Mouse (Mus musculus) forebrain, postnatal 0 days (tissue): ENCODE results near the gene Acer1. TPM values are rescaled to one million over a fixed set of nuclear protein-coding genes. Genes with fewer than 3 reads are reported as not detected.

Experiments
- ATAC-seq: fragments of 200-750 bp; cut with Nextera tagmentation; 2 replicates; pipeline ENCODE4 v1.8.0; 2017; ENCODE audit warnings: mild to moderate bottlenecking, moderate library complexity
- DNase-seq: peaks from one replicate; pipeline ENCODE4 v3.0.0-alpha.2; 2015
- H3K27ac ChIP-seq: fragments of 300-500 bp; sonication (generic); 2 replicates; pipeline ENCODE4 v1.5.1; 2014; ENCODE audit warnings: low read depth, mild to moderate bottlenecking, antibody characterized with exemption, low read length, moderate library complexity, mixed read lengths
- H3K27me3 ChIP-seq: fragments of 300-500 bp; sonication (generic); 2 replicates; pipeline ENCODE4 v1.6.1; 2014; ENCODE audit warnings: mild to moderate bottlenecking, low read length, mixed read lengths; ENCODE audit not compliant: insufficient read depth
- H3K36me3 ChIP-seq: fragments of 300-500 bp; sonication (generic); 2 replicates; pipeline ENCODE4 v1.6.1; 2014; ENCODE audit warnings: mild to moderate bottlenecking, moderate library complexity; ENCODE audit not compliant: insufficient read depth
- H3K4me1 ChIP-seq: fragments of 300-500 bp; sonication (generic); 2 replicates; pipeline ENCODE4 v1.6.1; 2014; ENCODE audit warnings: antibody characterized with exemption; ENCODE audit not compliant: insufficient read depth
- H3K4me2 ChIP-seq: fragments of 300-500 bp; sonication (generic); 2 replicates; pipeline ENCODE4 v1.6.1; 2014; ENCODE audit warnings: low read depth, mild to moderate bottlenecking, moderate library complexity
- H3K4me3 ChIP-seq: fragments of 300-500 bp; sonication (generic); 2 replicates; pipeline ENCODE4 v1.5.1; 2014; ENCODE audit warnings: low read depth, low read length, mixed read lengths
- H3K9ac ChIP-seq: fragments of 300-500 bp; sonication (generic); 2 replicates; pipeline ENCODE4 v1.6.1; 2014; ENCODE audit warnings: mild to moderate bottlenecking
- H3K9me3 ChIP-seq: fragments of 300-500 bp; sonication (generic); 2 replicates; pipeline ENCODE4 v1.6.1; 2016; ENCODE audit warnings: low read length
- CTCF ChIP-seq: sonication (generic); IDR thresholded peaks from 2 replicates; pipeline ENCODE4 v1.5.1; 2016; ENCODE audit warnings: antibody characterized with exemption, control low read depth, low read depth
- WGBS: fragments of 180-500 bp; shearing (Covaris S2); extraction: QIAGEN DNeasy Blood & Tissue Kit; methylation state at CpG from one replicate; pipeline ENCODE4 v1.1.7; 2014; 5-methylcytosine and 5-hydroxymethylcytosine counted together
- polyA plus RNA-seq: library from polyadenylated mRNA; unstranded; fragments of >200 nt; fragmentation: Nextera tagmentation; extraction: Ambion mirVana; gene quantifications from 2 replicates; pipeline ENCODE4 v1.2.1, GENCODE M21; 2015
- total RNA-seq: library from RNA; depleted of rRNA; stranded (reverse); fragments of >200 nt; gene quantifications from 2 replicates; pipeline ENCODE4 v1.2.3, GENCODE M21; 2014

Gene Acer1
- total and polyA plus RNA-seq, 2 experiments from 2014 or later = not detected

GRCm38 (mm10) chr17:56988921-56989430 is 7.0 kb upstream of the Acer1 start:
- Histone ChIP-seq H3K9me3 (no peaks in the 10 kb centered on the region), H3K4me3 (peak overlapping the region; percentile 69), H3K4me1 (peaks cover 8% of the 10 kb centered on the region; the same call in 1 of the 2 replicates), H3K4me2 (peak overlapping the region; percentile 69), H3K27me3 (no peaks in the 10 kb centered on the region), H3K9ac (peak overlapping the region; percentile 85; the same call in 1 of the 2 replicates), H3K27ac (peak overlapping the region; percentile 79; the same call in 1 of the 2 replicates), H3K36me3 (peaks cover 18% of the 10 kb centered on the region)
- 74% methylated on average over 7 of the region's 7 CpGs for WGBS
- DNase-seq (no peak), ATAC-seq (no peak)
- TF ChIP-seq CTCF = peak; percentile 20; the same call in 1 of the 2 replicates

DNA sequence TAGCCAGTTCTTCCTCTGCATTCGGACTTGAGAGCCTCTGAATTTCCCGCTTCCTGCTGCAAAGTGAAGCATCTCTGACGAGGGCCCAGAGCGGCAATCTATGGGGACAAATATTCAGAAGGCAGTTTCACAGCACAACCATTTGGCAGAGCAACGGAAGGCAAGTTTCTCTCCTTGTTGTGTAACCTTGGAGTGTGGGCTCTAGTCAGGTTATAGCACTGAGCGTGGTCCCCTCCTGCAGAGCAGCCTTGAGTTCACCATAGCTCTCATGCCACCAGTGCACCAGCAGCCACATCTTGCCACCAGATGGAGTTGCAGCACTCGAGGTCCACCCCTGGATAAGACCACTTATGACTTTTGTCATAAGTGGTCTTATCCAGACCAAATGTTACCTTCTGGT is 6.5 kb upstream of the Acer1 start:
- Histone ChIP-seq H3K27ac (no peak overlapping the region), H3K9me3 (no peaks in the 10 kb centered on the region), H3K9ac (no peak overlapping the region), H3K36me3 (peaks cover 13% of the 10 kb centered on the region), H3K4me2 (no peak overlapping the region), H3K4me1 (peaks cover 8% of the 10 kb centered on the region; the same call in 1 of the 2 replicates), H3K4me3 (no peak overlapping the region), H3K27me3 (no peaks in the 10 kb centered on the region)
- DNase-seq = no peak
- peak; percentile 46 for TF ChIP-seq CTCF
- ATAC-seq = no peak
- WGBS = 91% methylated on average over 7 of the region's 7 CpGs

DNA sequence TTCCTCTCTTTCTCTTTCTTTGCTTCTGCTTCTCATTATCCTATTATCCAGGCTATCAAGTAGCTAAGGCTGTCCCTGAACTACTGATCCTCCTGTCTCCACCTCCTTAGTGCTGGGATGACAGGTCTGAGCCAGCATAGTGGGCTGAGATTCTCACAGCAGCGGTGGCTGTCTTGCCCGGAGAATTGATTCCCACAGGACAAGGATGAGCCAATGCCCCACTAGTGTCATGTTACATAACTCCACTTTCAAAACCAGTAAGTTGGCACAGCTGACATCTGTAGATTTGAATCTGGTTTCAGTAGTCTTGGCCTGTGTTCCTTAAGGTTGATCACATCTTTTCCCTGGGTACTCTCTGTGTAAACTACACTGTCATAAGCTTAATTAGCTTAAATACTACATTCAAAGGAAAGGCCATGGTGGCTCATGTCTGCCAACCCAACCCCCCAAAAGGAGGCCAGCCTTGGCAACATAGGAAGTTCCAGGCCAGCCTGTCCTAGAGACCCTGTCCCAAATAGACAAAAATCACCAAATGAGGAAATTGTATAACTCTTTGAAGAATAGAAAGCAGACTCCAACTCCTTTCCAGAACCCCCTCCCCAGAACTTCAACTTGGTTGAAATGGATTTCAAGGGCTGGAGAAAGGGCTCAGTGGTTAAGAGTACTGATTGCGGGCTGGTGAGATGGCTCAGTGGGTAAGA is 4.3 kb upstream of the Acer1 start:
- Histone ChIP-seq H3K9me3 (no peaks in the 10 kb centered on the region), H3K9ac (no peak overlapping the region), H3K4me1 (peaks cover 6% of the 10 kb centered on the region; the same call in 1 of the 2 replicates), H3K4me2 (no peak overlapping the region), H3K36me3 (no peaks in the 10 kb centered on the region), H3K27me3 (no peaks in the 10 kb centered on the region), H3K4me3 (no peak overlapping the region), H3K27ac (no peak overlapping the region)
- no peak for TF ChIP-seq CTCF
- ATAC-seq (no peak), DNase-seq (no peak)
- WGBS = 87% methylated on average over 3 of the region's 3 CpGs

- no peak for TF ChIP-seq CTCF
- WGBS = 83% methylated on average over 3 of the region's 3 CpGs
- no peaks in the 10 kb centered on the region for H3K27me3 ChIP-seq
Observed at GRCm38 (mm10) chr17:56985656-56986055, 3.7 kb upstream of the Acer1 start.

GRCm38 (mm10) chr17:56984886-56985285 is 3.0 kb upstream of the Acer1 start:
- H3K36me3 ChIP-seq = no peaks in the 10 kb centered on the region
- no peak for TF ChIP-seq CTCF
- H3K9me3 ChIP-seq = no peaks in the 10 kb centered on the region
- H3K4me1 ChIP-seq = no peaks in the 10 kb centered on the region
- no peak overlapping the region for H3K9ac ChIP-seq
- DNase-seq (no peak), ATAC-seq (no peak)
- H3K4me3 ChIP-seq = no peak overlapping the region
- no peak overlapping the region for H3K27ac ChIP-seq
- 84% methylated on average over 9 of the region's 9 CpGs for WGBS
- H3K4me2 ChIP-seq = no peak overlapping the region
- H3K27me3 ChIP-seq = no peaks in the 10 kb centered on the region

More at GRCm38 (mm10) chr17:56985656-56986055, 3.7 kb upstream of the Acer1 start:
- no peaks in the 10 kb centered on the region for H3K9me3 ChIP-seq
- H3K4me2 ChIP-seq = no peak overlapping the region
- H3K9ac ChIP-seq = no peak overlapping the region
- DNase-seq (no peak), ATAC-seq (no peak)
- H3K36me3 ChIP-seq = no peaks in the 10 kb centered on the region
- H3K4me3 ChIP-seq = no peak overlapping the region
- H3K4me1 ChIP-seq = peaks cover under 1% of the 10 kb centered on the region; the same call in 1 of the 2 replicates
- H3K27ac ChIP-seq = no peak overlapping the region

- Histone ChIP-seq H3K9ac (no peak overlapping the region), H3K36me3 (no peaks in the 10 kb centered on the region), H3K9me3 (no peaks in the 10 kb centered on the region), H3K4me3 (no peak overlapping the region), H3K27ac (no peak overlapping the region), H3K4me2 (no peak overlapping the region), H3K4me1 (no peaks in the 10 kb centered on the region), H3K27me3 (no peaks in the 10 kb centered on the region)
- no peak for TF ChIP-seq CTCF
- ATAC-seq (no peak), DNase-seq (no peak)
- 80% methylated on average over 7 of the region's 7 CpGs for WGBS
Observed at GRCm38 (mm10) chr17:56981049-56981448, 877 bp downstream of the Acer1 start.

GRCm38 (mm10) chr17:56979524-56979923 is 2.4 kb downstream of the Acer1 start:
- no peak for ATAC-seq
- H3K36me3 ChIP-seq = no peaks in the 10 kb centered on the region
- H3K9ac ChIP-seq = no peak overlapping the region
- no peak for TF ChIP-seq CTCF
- DNase-seq = no peak
- no peak overlapping the region for H3K4me3 ChIP-seq
- no peak overlapping the region for H3K27ac ChIP-seq
- H3K27me3 ChIP-seq = no peaks in the 10 kb centered on the region
- no peak overlapping the region for H3K4me2 ChIP-seq
- WGBS = 60% methylated on average over 4 of the region's 8 CpGs
- no peaks in the 10 kb centered on the region for H3K4me1 ChIP-seq
- no peaks in the 10 kb centered on the region for H3K9me3 ChIP-seq
